Mouse (Mus musculus) ZHBTc4 (cell line): ENCODE measurements at regions not wholly inside any gene's neighbourhood (a gene's known extent, or its start where the extent isn't known, plus 50 kb on each side); places are given as distances from the start of the nearest gene placed in this dataset.

Experiments used
- DNase-seq: peaks from one replicate; pipeline ENCODE4 v3.0.0-alpha.2; 2011; ENCODE audit warnings: low read depth, low spot score

DNA sequence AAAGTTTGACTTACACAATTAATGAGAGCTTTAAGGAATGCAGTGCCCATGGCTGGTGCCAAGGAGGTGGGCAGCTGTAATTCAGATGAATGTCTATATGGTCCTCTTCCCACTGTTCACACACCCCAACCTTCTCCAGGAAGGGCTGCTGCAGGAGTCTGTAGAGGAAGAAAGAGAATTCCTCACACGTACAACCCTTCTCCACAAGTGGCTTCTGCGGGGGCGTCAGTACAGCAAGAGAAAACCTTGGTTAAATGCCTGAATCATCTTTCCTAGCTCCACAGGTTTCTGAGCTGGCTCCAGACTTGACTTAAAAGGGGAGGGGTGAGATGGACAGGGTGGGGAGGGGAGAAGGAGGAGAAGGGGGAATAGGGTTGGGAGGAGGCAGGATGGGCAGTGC, 306.3 kb downstream of the Tbc1d1 start:
- no peak for DNase-seq

- no peak for DNase-seq
Observed at GRCm38 (mm10) chr5:64463570-64463969, 307.5 kb downstream of the Tbc1d1 start.

DNA sequence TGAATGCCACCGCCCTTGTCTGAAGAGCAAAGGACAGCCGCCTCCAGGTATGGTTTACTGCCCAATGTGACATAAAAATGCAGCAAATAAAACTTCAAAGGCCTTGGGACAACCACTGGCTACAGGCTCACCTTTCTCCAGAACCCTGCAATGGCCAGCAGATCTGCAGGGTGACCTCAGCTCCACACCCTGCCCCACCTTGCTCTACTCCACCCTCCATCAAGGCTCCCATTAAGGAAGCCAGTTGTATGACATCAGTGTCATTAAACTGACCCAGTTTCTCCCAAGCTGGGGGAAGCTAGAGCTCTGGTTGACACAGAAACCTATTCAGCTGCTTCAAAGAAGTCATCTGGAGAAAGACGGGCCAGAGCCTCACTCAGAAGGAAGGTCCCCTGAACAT, 310.2 kb downstream of the Tbc1d1 start:
- no peak for DNase-seq

DNA sequence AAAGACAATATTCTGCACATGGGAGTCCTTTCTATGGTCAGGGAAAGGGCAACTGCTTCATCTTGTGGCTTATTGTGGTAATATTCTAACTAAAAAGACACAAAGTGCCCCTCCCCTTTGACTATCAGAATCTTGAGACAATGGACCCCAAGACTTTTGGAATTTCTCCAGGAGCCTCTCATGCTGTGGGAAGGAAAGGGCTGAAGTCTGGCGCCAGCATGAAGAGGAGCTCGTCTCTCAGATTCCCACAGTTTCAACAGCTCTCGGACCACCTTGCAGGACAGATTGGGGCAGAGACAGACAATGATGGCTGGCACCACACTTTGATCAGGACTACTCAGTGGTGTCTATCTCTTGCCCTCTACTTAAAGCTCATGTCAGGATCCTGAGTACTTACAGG, 311.8 kb downstream of the Tbc1d1 start:
- no peak for DNase-seq

- DNase-seq: no peak
Observed at GRCm38 (mm10) chr5:64468307-64468706, 312.2 kb downstream of the Tbc1d1 start.

DNA sequence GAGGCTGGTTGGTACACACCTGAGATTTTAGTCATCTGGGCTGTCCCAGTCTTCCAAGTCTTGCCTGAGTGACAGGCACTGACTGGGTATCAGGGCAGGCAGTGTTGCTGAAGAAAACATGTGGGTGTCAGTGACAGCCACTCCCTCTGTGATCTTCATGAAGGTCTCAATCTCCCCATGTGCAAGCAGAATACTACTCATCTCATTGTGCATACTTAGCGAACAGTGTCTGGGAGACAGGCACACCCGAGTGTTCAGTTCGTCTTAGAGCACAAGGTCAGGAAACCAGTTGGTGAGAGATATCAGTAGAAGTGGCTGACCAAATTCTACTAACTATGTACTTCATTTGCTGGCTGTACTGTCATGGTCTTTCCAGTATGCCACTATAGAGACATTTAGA, 315.9 kb downstream of the Tbc1d1 start:
- DNase-seq: no peak

DNA sequence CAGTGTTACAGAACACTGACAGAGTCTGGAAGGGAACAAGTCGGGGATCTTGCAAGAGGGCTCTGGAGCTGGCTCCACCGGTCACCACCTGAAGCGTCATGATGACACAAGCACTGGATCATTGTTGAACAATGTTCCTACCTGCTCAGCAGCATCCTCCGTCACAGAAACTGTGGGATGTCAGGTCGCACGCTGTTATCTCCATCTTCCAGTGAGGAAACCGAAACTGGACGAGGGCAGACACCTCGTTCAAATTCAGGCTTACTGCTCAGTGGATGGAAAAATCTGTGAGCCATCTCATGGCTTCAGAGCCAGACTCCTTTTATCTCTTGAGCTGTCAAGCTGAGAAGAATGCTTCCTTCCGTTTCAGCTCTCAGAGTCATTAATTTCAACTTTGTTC, 316.3 kb downstream of the Tbc1d1 start:
- no peak for DNase-seq

GRCm38 (mm10) chr5:64474868-64475267, 318.8 kb downstream of the Tbc1d1 start:
- DNase-seq: no peak

DNA sequence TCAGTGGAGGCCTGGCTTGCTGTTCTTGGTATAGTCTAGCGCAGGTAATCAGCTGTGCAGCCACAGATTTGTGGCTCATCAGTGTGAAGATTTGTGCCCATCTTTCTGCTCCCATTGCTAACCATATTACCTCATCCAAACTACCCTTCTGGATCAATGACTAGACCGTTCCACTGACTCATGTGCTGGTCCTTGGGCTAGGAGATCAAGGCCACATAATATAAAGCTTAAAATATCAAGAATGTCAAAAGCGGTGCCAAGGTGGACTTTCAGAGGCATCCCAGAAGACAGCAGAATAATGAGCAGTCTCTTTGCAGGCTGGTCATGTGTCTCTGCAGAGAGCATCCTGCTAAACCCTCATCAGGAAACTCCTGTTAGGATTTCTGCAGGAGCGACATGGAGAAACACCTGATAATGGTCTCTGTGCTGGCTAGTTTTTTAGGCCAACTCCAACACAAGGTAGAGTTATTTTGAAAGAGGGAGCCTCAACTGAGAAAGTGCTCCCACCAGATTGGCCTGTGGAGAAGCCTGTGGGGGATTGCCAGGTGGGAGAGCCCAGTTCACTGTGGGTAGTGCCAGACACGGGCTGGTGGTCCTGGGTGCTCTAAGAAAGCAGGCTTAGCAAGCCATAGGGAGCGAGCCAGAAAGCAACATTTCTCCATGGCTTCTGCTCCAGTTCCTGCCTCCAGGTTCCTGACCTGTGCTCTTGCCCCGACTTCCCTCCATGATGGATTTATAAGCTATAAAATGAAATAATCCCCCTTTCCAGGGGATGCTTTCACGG, 319.8 kb downstream of the Tbc1d1 start:
- no peak for DNase-seq

DNA sequence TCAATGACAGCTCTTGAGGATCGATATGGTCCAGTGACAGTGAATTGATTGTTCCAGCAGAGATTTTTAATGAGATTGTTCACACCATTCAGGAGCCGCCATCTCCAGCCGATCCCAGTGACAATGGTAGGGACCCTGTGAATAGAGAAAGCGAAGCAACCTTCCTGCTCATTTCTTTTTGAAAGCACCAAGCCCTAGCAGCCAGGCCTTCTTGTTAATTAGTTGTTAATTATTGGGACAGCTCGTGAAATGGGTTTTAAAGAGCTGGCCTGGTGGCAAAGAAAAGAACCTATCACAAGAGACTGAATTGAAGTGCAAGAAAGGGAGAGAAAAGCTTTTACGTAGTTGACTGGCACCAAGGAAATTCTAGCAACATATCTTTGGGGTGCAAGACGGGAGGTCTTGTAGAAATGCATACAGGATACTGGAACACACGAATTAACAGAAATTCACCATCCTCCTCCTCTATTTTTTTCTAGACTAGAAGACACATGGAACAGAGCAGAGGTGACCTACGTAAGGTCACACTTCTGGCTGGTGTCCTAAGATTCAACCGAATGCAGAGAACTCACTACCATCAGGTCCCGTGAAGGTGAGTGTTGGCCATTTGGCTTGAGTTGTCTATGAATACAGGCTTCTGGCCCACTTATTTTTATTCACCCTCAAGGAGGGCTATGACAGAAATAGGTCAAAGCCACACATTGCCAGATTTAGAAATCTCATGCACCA, 320.7 kb downstream of the Tbc1d1 start:
- DNase-seq: no peak

GRCm38 (mm10) chr5:64478143-64478542, 322.0 kb downstream of the Tbc1d1 start:
- DNase-seq: peak; percentile 35

DNA sequence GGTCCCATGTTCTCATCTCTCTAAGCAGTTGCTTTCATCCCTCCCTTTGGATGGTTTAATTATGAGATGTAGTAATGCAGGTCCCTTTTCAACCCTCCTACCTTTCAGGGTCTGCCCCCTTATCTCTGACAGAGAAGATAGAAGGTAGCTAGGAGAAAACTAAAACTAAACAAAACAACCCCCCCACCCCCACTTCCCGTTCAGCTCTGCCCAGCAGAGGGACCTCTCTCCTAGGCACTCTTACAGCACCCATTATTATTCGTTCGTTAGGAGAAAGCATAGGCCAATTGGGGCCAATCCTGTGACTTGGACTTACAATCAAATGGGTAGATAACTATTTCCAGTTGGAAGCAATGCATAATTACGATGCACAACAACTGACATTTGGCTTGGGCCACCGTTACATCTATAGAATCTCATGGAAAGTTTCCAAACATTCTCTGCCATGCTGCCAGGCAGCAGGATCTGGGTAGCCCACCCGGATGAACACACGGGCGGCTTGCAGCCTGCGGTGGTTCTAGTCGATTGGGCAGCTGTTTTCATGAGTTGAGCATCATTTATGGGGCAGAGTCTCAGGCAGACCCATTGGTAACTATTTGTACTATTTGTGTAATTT, 322.6 kb downstream of the Tbc1d1 start:
- DNase-seq: peak; percentile 31

DNA sequence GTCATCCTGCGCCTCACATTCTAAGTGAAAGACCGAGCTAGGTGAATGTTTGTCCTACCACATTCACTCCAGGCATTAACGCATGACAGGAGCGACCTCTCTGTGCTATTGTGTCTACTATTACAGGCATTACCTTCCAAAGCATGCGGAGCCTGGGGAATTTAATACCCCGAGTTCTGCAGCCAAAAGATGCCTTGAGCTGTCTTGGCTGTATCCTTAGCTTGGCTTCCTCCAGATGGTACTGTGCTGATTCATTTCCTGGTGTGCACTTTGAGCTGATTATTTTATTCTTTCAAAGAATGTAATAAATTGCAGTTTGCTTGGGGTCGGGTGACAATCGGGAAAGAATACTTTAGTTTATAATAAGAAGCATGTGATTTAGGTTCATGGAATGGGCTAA, 323.2 kb downstream of the Tbc1d1 start:
- no peak for DNase-seq

- no peak for DNase-seq
Observed at GRCm38 (mm10) chr5:64485043-64485442, 318.1 kb upstream of the Klf3 start.

GRCm38 (mm10) chr5:64485856-64486255, 317.3 kb upstream of the Klf3 start:
- no peak for DNase-seq

DNA sequence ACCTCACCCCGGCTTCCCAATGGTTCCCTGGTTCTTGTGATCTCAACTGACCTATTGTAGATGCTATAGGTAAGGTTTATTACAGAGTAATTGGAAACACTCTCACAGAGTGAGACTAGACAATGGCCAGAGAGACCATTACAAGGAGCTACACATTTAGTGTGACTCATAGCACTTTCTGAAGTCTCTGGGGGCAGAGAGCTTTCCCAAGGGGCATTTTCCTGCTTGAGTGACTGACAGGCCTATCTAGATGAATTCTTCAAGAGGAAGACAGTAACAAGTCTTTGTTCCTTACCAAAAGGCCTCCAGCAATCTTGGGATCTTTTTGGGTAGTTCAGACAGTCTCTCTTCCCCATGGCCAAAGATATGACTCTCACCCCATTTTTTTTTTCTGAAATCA, 316.4 kb upstream of the Klf3 start:
- no peak for DNase-seq

GRCm38 (mm10) chr5:64487698-64488398, 315.3 kb upstream of the Klf3 start:
- DNase-seq: peak; percentile 43

- DNase-seq: peak; percentile 20
Observed at GRCm38 (mm10) chr5:64489656-64490444, 313.3 kb upstream of the Klf3 start.

DNA sequence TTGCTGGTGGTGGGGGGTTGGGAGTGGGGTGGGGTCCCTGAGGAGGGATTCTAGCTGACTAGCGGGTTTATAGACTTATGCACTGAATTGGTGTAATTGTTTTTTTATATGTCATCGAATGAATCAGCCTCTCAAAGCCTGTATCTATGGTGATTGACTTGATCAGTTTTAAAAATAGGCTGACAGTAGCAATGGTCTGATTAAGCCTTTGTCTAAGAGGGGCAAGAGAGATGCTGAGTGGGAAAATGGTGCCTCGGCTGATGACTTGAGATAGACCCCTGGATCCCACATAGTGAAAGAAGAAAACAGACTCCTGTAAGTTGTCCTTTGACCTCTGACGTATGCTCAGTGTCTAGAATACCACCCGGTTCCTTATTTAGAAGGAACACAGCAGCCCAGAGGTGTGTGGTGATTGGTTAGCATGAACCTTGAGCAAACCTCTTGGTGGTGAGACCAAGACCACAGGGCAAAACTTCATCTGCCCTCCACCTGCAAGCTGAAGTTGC, 312.7 kb upstream of the Klf3 start:
- no peak for DNase-seq

GRCm38 (mm10) chr5:64494429-64494828, 308.8 kb upstream of the Klf3 start:
- no peak for DNase-seq

DNA sequence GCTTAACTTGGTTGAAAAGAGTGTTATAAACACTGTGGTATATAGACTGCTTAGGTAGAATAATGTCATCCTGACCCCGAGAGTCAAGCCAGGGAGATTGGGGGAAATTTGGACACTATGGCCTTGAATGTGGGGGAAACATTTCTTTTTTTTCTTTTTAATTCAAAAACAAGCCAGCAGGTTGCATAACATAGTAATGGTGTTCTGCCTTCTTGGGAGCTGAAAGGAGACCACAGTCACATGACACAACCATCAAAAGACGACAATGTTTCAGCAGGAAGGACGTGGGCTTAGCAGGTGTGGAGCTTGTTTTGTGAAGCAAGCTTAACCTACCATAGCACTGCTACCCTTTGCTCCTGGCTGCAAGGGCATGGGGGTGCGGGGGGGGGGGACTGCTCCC, 306.3 kb upstream of the Klf3 start:
- no peak for DNase-seq
